27 mouse cellular contexts compared by ENCODE assay signal in the genomic region with DNA sequence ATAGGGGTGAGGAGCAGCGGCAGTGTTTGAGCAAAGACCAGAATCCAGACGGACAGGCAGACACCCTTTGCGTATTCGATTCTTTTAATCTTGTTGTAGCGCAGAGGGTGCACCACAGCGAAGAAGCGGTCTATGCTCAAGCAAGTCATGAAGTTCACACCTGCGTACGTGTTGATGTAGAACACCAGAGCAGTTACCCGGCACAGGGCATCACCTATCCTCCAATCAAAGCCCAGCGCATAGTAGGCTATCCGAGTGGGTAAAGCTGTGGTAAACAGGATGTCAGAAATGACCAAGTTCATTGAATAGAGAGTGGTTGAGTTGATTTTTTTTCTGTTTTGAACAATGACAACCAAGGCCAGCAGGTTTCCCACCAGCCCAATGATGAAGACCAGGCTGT. TPM values are rescaled to one million over a fixed set of nuclear protein-coding genes. Genes with fewer than 3 reads are reported as not detected.
A peak's percentile ranks its signal among the peaks of the same experiment; 100 is the strongest.
DNase-seq lines count a peak whose midpoint lies in the region; ATAC-seq and TF ChIP-seq lines count a peak whose summit lies in the region.
"Had no signal": no experiment of that assay in that cellular context is flagged by ENCODE, and none has a peak within 500 bp of the region (broad histone marks: within the 10 kb centered on the region; RNA-seq: fewer than 3 reads in every experiment).

No protein-coding gene starts in this region.

- TF ChIP-seq CTCF in CH12.LX (conservative IDR thresholded peaks at IDR 0.05 in 1 of 2, IDR thresholded peaks at IDR 0.05 in 1 of 2; ENCODE audit: low read depth in 2 of 2, low read length in 2 of 2), result no peak

- no peaks in the 10 kb centered on the region for H3K9me3 ChIP-seq in CH12.LX (replicated peaks; ENCODE audit: low read length)
- H3K9me3 ChIP-seq: embryonic facial prominence, embryonic 12.5 days; G1E; heart, embryonic 10.5 days; limb, embryonic 15.5 days; neural tube, embryonic 15.5 days had no signal

- no peak overlapping the region for H3K4me3 ChIP-seq in CH12.LX (replicated peaks in 1 of 3; ENCODE audit: low read depth in 2 of 3, low read length in 2 of 3, poor library complexity in 1 of 3)
- H3K4me3 ChIP-seq: embryonic facial prominence, embryonic 12.5 days; heart, embryonic 10.5 days; limb, embryonic 15.5 days; myocyte; neural tube, embryonic 15.5 days had no signal

- TF ChIP-seq RAD21 in CH12.LX (IDR thresholded peaks at IDR 0.05; ENCODE audit: low read depth, low read length), result no peak

- no peak overlapping the region for H3K4me2 ChIP-seq in CH12.LX (ENCODE audit: insufficient read depth, low read depth, poor library complexity, severe bottlenecking)
- H3K4me2 ChIP-seq: embryonic facial prominence, embryonic 12.5 days; limb, embryonic 15.5 days; lung, embryonic 14.5 days; neural tube, embryonic 15.5 days had no signal

- peaks cover 11 to 64% of the 10 kb centered on the region in 2 experiments for H3K36me3 ChIP-seq in CH12.LX (replicated peaks in 1 of 2; ENCODE audit: control insufficient read depth in 1 of 2, insufficient read depth in 1 of 2, low read length in 1 of 2)
- H3K36me3 ChIP-seq: heart, embryonic 10.5 days; neural tube, embryonic 15.5 days had no signal

- H3K9ac ChIP-seq in CH12.LX (ENCODE audit: insufficient read depth, low read depth), result no peak overlapping the region
- H3K9ac ChIP-seq: embryonic facial prominence, embryonic 12.5 days; limb, embryonic 15.5 days; liver, embryonic 14.5 days; lung, embryonic 14.5 days; neural tube, embryonic 15.5 days had no signal

- in situ Hi-C loops in CH12.LX (cut with MboI; ENCODE audit: low pct_ligation_motif_present, low pct_unique_long_range_greater_than_20kb, low sequenced_read_pairs), result no loop called here

- H3K4me1 ChIP-seq in CH12.LX (ENCODE audit: control insufficient read depth in 1 of 2, insufficient read depth in 2 of 2), result peaks cover 24 to 72% of the 10 kb centered on the region in 2 experiments
- H3K4me1 ChIP-seq: embryonic facial prominence, embryonic 12.5 days had no signal

- no peak for TF ChIP-seq EP300 in CH12.LX (IDR thresholded peaks at IDR 0.05; ENCODE audit: low read length)

- ATAC-seq in inflammation-experienced regulatory T-cells, adult 6 months, result peak; percentile 68
- peak; percentile 20; the same call in 1 of the 2 replicates for ATAC-seq in neutrophil, adult 5-6 weeks (ENCODE audit: extremely low read depth, insufficient number of reproducible peaks, low FRiP score, poor library complexity, severe bottlenecking)
- ATAC-seq: hindbrain, postnatal 0 days had no signal

- dilution Hi-C loops in CH12.LX (cut with MboI; ENCODE audit: extremely low pct_ligation_motif_present, extremely low pct_unique_long_range_greater_than_20kb, low sequenced_read_pairs), result no loop called here

- no peak for TF ChIP-seq POLR2A in CH12.LX (IDR thresholded peaks at IDR 0.05; ENCODE audit: low read depth, low read length)

- H3K27me3 ChIP-seq in CH12.LX (replicated peaks), result no peaks in the 10 kb centered on the region
- H3K27me3 ChIP-seq: embryonic facial prominence, embryonic 12.5 days; limb, embryonic 15.5 days; neural tube, embryonic 15.5 days had no signal

- peak; percentile 54 for DNase-seq in thymus, postnatal 0 days (ENCODE audit: low spot score)
- no peak for DNase-seq in thymus, postnatal 4 days
- DNase-seq in CH12.LX (ENCODE audit: extremely low read depth), result no peak
- no peak for DNase-seq in layer of hippocampus, adult 9-11 months
- DNase-seq in kidney, postnatal 25 days, result no peak
- no peak for DNase-seq in layer of hippocampus, postnatal 14 days (ENCODE audit: low spot score in 2 of 2)
- DNase-seq: adrenal gland, postnatal 10 days; cerebellum, adult 18-20 months; cerebellum, postnatal 14 days; gastrocnemius, postnatal 36 days; kidney, adult 8-10 months; kidney, postnatal 10 days; left cerebral cortex, postnatal 4 days; lung, embryonic 14.5 days; midbrain, embryonic 14.5 days had no signal

- H3K79me2 ChIP-seq in CH12.LX (replicated peaks; ENCODE audit: control insufficient read depth, extremely low read depth, insufficient read depth, poor library complexity, severe bottlenecking), result no peaks in the 10 kb centered on the region

- H3K27ac ChIP-seq in CH12.LX (ENCODE audit: insufficient read depth, low read depth), result no peak overlapping the region
- H3K27ac ChIP-seq: embryonic facial prominence, embryonic 12.5 days; heart, embryonic 10.5 days; hindbrain, postnatal 0 days; limb, embryonic 15.5 days; liver, embryonic 14.5 days; neural tube, embryonic 15.5 days had no signal

TF ChIP-seq in CH12.LX, 34 proteins besides CTCF, POLR2A, EP300 and RAD21:
- TF ChIP-seq ZKSCAN1 (IDR thresholded peaks at IDR 0.05; ENCODE audit: borderline replicate concordance, low read depth, low read length) (peak; percentile 65), TCF12 (IDR thresholded peaks at IDR 0.05; ENCODE audit: low read depth, low read length) (no peak), PAX5 (IDR thresholded peaks at IDR 0.05; ENCODE audit: low read length) (no peak), MEF2A (IDR thresholded peaks at IDR 0.05; ENCODE audit: borderline replicate concordance, low read depth, low read length) (no peak), MAX (IDR thresholded peaks at IDR 0.05; ENCODE audit: low read length) (no peak), SMC3 (IDR thresholded peaks at IDR 0.05; ENCODE audit: low read depth, low read length) (no peak), MAFK (IDR thresholded peaks at IDR 0.05; ENCODE audit: insufficient replicate concordance, low read length) (no peak)

RNA-seq across cellular contexts. Expression of a gene that starts 10.4 kb away (rescaled TPM):
- polyA plus RNA-seq in thymus, postnatal 0 days (2015; fragmentation: Nextera tagmentation; extraction: Ambion mirVana), result 12.5 and 13.4 TPM in 2 replicates
- total RNA-seq in CH12.LX (2012; rRNA removed) (3.6 and 4.0 TPM in 2 replicates), CH12.LX (2014; rRNA removed) (16.2 and 16.3 TPM in 2 replicates)
- 8.3 and 8.7 TPM in 2 replicates for polyA plus RNA-seq in CH12.LX (2012; ENCODE audit: insufficient read length, low read depth)
- polyA plus RNA-seq in inflammation-experienced regulatory T-cells, adult 6 months (2017; shearing (Covaris generic)), result 100 to 1,000 TPM; 108 to 142 (median 140) TPM
- 73.9 and 74.6 TPM in 2 replicates for total RNA-seq in neutrophil, adult 5-6 weeks (2017)
- total RNA-seq in layer of hippocampus, postnatal 14 days (2021), result under 1 TPM; 0.76 to 0.88 TPM

RNA-seq across cellular contexts. Expression of a gene that starts 39.0 kb away (rescaled TPM):
- 5.5 and 6.3 TPM in 2 replicates for polyA plus RNA-seq in thymus, postnatal 0 days (2015; fragmentation: Nextera tagmentation; extraction: Ambion mirVana)
- 26.8 and 33.5 TPM in 2 replicates for total RNA-seq in CH12.LX (2012; rRNA removed)
- total RNA-seq in CH12.LX (2014; rRNA removed), result 32.5 and 37.0 TPM in 2 replicates
- 37.8 and 46.2 TPM in 2 replicates for polyA plus RNA-seq in CH12.LX (2012; ENCODE audit: insufficient read length, low read depth)
- 10 to 100 TPM; 51.6 to 79.6 (median 77.9) TPM for polyA plus RNA-seq in inflammation-experienced regulatory T-cells, adult 6 months (2017; shearing (Covaris generic))
- total RNA-seq in neutrophil, adult 5-6 weeks (2017), result 95.0 and 98.8 TPM in 2 replicates
- not detected for total RNA-seq in layer of hippocampus, postnatal 14 days (2021)
- total RNA-seq: gastrocnemius, postnatal 36 days; hindbrain, postnatal 0 days; layer of hippocampus, adult 18-20 months; left cerebral cortex, adult 8-10 months; left cerebral cortex, postnatal 4 days had no signal
- polyA plus RNA-seq: G1E; hindbrain, postnatal 0 days; midbrain, embryonic 14.5 days; myocyte; neural tube, embryonic 15.5 days had no signal

Comparison
In these comparisons a context has a peak if more than half of its experiments do, and no peak if none do; other contexts are left out.
1. RNA of a gene that starts 39.0 kb away (total RNA-seq): 95.0 to 98.8 TPM in neutrophil, adult 5-6 weeks and 26.8 to 37.0 TPM in CH12.LX; not detected in layer of hippocampus, postnatal 14 days; every median in the first group is over 10 times any median in the second.